Mouse (Mus musculus) mouse embryonic stem cell (cell line): ENCODE results near the gene Prkag1.

ENCODE experiments used
- in situ Hi-C, 2 experiments: fragments of 300-500 bp; cut with MboI; formaldehyde crosslinking; loops; 1 replicate in 1 of 2; 3 replicates in 1 of 2; pipeline ENCODE4 v1.14.3; 2019 to 2020; ENCODE audit warnings: low sequenced_read_pairs in 2 of 2, low pct_unique_long_range_greater_than_20kb in 1 of 2, mixed read lengths in 1 of 2; ENCODE audit not compliant: unreplicated experiment in 1 of 2

The Prkag1 gene

DNA sequence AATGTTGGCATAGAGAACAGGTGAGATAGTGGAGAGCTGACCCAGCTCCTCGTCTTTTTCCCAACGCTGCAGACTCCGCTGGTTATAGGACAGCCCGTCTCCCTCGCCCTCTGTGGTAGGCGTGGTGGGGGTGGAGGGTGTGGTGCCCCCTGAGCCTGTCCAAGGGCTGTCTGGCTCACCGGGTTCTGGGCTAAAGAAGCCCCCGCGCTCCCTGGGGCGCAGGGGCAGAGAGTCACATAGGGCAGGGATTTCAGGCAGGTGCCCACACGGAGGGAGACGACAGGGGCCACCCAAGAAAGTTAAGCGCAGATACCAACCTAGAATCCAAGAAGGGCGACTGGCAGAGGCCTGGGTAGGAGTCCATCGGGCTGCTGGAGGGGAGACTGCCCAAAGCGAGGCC is 22.9 kb upstream of the Prkag1 start:
- in situ Hi-C loops: no loop called here

DNA sequence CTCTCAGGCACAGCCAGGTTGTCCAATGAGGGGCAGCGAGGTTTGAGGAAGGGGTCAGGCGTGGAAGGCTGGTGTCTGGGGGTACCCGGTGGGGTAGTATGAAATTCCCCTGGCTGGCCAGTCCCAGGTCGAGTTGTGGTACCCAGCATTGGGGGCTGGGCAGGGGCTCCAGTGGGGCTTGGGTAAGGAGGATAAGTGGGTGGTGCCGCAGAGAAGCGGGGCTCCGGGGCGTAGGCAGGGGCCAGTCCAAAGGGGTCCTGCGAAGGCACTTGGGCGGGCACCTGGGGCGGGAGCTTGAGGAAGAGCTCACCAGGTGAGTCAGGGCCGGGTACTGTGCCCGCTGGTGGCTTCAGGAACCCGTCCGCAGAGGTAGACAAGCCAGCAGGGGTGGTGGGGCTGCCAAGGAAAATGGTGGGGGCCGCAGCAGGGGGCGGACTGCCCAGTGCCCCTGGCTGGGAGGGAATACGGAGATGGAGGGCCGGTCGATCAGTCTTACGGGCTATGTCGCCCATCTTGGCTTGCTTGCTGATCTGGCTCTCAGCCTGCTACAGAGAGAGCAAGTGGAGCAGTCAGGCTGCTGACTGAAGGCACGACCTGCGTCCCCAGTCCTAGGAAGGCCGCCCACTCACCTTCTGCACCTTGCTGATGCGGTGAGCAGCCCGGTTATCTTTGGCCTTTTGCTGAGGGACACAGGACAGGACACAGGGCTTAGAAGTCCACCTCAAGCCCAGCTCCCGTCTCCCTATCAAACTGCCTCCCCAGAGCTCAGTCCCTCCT is 22.0 kb upstream of the Prkag1 start:
- in situ Hi-C loops: no loop called here

DNA sequence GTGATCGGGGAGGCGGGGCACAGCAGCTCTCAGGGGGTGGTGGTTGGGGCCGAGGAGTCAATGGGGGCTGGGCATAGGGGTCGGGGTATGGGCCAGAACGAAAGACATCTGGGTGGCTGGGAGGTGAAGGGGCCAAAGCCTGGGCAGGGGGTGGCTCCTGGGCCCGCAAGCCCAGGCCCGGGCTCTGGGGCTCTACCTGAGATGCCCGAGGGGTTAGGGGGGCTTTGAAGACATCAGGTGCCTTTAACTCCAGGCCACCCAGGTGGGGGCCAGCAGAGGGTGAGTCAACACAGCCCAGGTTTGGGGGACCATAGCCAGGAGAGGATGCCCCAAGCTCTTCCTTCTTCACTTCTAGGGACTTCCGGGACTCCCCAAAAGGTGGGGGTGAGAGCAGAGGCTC is 21.4 kb upstream of the Prkag1 start:
- in situ Hi-C loops: no loop called here

DNA sequence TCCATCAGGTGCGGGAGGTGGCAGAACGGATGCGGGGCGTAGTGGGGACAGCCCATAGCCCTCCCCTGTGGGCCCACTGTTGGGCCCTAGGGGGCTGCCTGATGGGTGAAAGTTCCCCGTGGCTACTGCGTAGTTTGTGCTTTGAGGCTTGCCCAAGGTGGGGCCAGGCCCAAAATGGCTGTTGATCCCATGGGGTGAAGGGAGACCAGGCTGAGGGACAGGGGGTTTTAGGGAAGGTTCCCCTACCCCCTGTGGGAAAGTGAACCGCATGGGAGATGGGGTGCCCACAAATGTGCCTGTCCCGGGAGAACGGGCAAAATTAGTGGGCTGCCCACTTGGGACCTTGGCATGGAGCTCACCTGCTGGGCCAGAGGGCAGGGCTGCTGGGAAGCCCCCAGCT is 20.8 kb upstream of the Prkag1 start:
- in situ Hi-C loops: no loop called here

DNA sequence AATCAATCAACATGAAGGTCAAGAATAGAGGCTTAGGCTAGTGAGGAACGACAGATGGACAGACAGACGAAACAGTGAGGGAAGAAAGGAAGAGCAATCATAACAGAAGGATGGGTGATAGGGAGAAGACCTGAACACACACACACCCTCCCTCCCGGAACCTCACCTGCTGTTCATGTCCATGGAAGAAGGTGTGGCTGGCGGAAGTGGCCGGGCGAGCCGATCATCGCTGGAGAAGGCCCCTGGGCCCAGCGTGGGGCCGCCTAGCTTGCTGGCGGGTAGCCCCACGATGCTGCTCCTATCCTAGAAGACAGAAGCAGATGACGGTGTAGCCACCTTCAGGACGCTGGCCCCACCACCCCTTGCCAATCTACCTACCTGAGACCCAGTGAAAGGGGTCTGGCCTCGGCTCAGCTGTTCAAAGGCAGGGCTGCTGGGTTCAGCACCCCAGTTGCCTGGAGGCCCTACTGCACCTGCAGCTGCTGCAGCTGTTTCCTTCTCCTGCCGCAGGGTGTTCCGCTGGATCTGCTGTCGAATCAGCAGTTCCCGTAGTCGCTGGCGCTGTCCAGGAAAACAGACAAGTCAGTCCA is 20.0 kb upstream of the Prkag1 start:
- in situ Hi-C loops: no loop called here

DNA sequence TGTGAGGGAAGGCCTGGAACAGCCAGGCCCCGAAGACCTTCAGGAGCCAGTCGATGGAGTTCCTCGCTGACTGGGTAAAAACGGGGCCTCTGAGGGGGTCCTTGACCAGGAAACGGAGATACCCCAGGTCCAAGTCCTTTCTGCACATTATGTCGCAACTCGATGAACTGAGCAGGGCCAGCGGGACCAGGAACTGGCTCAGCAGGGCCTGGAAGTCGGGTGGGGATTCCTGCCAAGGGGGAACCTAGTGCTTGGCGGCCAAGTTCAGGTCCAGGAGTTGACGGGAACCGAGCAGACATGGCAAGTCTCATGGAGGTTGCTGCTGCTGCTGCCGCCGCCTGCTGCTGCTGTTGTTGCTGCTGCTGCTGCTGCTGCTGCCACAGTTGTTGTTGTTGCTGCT is 19.3 kb upstream of the Prkag1 start:
- in situ Hi-C loops: no loop called here

DNA sequence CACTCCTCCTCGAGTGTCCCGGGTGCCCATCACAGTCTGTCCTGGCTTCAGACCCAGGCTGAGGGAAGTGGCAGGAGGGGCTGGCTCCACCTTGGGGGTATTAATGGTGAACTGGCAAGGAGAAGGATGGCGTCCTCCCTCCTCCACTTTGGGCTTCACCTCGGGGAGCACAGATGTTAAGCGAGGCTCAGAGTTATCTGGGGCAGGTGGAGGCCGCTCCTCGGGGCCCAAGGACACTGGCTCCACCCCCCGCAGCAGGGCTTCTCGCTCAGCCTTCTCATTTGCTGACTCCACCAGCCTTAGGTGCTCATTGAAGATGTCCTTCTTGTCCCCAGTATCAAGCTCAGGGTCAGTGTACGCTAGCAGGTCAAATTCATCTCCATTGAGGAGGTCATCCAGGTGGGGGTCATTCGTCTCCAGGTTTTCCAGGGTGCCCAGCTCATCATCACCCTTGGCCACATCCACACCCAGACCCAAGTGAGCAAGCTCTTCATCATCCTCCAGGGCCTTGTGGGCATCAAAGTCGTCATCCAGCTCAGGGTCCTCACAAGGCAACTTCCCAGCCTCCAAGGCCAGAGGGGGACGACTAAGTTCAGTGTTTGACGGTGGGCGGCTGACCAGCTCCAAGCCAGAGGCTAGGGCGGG is 18.8 kb upstream of the Prkag1 start:
- in situ Hi-C loops: no loop called here

DNA sequence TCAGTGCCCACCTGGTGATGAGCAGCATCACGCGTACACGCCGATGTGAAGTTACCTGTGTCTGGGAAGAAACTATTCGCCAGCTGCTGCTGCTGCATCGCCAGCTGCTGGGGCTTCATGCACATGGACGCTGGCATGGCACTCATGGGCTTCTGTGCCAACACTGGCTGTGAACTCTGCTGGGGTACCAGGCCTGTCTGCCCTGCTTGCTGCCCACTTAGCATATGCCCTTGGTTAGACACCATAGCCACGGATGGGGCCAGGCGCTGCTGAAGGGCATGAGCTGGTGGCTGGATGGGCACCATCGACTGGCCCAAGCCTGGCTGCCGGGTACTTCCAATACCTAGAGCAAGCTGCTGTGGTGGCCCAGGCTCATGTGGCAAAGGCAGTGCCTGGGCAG is 17.8 kb upstream of the Prkag1 start:
- in situ Hi-C loops: no loop called here

DNA sequence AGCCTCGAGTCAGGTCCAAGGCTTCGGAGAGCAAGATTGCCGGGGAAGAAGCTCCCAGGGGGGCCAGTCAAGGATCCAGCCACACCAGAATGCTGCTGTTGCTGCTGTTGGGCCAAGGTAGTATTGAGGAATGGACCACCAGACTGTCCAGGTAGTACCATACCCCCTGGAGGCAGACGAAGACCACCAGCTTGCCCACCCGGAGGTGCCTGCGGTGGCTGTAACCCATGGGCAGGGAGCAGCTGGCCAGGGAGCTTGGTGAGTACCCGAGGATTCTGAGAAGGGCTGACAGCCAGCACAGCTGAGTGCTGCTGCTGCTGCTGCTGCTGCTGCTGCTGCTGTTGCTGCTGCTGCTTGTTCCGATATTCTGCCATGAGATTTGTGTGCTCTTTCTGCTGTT is 14.8 kb upstream of the Prkag1 start:
- in situ Hi-C loops: no loop called here

DNA sequence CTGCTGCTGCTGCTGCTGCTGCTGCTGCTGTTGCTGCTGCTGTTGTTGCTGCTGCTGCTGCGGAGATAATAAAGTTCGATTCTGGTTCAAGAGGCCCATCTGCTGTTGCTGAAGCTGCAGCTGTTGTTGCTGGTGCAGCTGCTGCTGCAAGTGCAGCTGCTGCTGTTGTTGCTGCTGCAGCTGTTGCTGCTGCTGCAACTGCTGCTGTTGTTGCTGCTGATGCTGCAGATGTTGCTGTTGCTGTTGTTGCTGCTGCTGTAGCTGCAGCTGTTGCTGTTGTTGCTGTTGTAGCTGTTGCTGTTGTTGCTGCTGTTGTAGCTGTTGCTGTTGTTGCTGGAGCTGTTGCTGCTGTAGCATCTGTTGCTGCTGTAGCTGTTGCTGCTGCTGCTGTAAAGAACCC is 13.8 kb upstream of the Prkag1 start:
- in situ Hi-C loops: no loop called here

DNA sequence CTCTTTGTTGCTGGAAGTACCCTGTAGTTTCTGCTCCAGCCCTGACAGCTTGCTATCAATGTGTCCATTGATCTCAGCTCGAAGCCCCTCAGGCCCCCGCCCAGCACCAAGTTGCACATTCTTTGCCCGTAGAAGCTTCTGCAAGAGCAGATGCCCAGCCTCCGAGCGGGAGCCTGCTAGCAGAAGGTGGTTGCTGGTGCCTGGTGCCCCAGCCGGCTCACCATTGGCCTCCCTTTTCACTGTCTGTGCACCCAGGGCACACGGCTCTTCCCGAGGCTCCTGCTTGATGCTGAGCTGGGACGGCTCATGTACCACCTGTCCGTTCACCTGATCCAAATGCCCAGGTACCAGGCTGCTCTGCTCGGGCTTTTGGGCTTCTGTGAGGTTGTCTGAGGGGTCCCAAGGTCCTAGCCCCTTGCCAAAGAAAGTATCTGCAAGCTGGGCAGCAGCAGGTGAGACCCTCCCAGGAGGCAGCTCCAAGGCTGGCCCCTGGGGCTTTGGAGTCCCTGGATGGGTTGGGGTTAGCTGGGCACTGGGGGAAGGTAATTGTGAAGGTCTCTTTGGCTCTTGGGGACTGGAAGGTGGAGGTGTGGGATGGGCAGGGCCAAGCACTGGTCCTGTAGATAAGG is 12.4 kb upstream of the Prkag1 start:
- in situ Hi-C loops: no loop called here

DNA sequence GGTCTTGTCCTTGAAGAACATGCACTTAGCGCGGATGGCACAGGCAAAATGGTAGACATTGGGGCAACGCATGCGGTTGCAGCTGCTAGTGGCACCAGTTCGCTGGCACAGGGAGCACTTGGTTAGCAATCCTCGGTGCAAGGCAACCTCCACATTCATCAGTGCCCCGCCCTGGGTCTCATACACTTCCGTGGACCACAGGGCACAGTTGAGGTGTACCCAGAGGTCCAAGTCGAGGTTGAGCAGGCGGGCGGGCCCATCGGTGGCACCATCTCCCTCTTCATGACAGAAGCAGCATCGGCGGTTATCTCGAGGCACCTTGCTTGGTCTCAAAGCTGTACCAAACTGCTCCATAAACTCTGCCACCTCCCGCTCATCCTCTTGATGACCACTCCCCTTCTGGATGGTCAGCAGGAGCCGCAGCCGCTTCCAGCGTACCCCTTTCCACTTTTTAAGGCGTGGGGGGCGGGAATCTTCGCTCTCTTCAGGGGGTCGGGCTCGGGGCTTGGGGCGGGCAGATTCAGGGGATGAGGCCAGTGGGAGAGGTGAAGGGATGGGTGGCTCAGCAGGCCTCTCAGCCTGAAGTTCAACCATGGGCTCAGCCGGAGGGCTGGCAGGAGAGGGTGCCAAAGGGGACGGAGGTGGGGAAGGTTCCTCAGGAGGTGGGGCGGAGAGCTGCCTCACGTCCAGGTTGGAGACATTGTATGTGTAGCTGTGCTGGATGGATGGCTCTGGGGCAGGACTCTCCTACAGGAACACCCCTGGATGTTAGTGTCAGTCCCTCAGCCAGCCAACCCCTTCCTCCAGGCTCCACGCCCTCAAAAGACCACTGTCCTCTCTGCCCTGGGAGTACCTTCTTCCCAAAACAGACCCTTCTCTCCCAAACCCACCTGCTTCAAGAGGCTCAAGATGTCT is 8.6 kb upstream of the Prkag1 start:
- in situ Hi-C loops: no loop called here

DNA sequence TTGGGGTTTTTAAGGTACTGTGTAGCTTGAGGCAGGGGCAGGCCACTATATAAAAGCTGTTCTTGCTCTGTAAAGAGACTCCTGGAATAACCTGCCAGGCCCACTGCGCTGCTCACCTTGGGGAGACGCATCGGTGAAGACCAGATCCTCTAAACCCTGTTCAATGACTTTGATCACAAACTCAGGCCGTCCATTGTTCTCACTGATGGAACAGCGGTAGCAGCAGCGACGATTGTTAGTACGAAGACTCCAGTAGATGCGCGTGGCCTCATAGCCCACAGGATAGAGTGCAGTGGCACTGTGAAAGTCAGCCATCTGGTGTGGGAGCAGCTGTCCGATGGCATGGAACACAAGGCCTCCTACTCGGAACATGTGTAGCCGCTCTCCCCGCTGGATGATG is 7.8 kb upstream of the Prkag1 start:
- in situ Hi-C loops: no loop called here

DNA sequence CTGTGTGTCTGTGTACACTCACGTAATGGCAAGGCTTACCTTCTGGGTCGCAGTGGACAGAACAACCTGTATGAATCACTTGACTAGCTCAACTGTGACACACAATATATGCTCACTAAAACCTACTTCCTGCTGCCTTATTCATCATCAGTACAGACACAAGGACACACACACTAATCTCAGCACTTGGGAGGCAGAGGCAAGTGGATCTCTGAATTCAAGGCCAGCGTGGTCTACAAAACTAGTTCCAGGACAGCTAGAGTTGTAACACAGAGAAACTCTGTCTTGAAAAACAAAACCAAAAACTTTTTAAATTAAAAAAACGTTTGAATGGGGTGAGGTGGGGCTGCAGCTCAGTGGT is 6.4 kb upstream of the Prkag1 start:
- in situ Hi-C loops: no loop called here

DNA sequence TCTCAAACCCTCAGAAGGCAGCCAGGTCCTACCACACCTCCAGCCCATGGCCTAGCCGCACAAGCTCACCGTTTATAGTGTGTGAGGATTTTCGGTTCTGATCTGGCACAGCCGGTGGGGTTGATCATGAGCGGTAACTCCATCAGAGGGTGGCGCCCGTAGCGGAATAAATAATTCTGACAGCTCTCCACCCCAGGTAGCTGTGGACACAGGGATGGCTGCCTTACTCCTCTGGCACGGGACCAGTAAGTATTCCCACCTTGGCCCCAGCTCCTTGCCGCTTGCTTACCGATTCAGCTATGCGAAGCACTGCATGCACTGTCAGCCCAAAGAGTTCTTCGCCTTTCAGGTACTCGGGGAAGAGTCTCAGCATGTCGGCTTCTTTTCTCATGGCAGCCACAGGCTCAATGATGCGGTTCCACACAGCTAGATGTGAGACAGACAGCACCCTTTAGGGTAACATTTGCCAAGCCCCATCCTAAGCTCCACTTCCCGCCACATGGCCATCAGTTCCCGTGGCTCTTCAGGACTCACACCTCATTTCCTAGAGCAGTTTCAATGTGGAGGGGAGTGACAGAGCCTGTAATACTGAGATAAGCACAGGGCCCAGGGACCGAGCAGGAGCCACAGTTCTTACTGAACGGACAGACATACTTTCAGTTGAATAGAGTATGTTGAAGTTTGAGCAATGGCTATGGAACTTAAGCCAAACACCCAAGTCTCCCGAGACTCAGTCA is 5.9 kb upstream of the Prkag1 start:
- in situ Hi-C loops: no loop called here

DNA sequence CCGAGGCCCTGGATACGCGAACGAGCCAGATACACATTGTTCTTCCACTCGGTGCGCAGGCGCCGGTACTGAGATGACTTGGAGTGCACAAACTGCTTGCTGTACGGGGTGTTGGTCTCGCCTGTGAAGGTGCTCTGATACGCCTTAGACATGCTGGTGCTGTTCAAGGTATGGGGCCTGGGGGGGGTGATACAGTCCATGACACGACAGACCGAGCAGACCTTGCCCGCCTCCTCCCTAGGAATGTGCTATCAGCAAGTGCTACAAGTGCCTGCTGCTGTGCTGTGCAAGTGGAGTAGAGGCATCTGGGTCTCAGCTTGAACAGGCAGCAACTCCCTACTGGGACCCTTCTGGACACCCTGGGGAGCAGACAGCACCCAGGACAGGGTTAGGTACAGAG is 4.0 kb upstream of the Prkag1 start:
- in situ Hi-C loops: no loop called here

DNA sequence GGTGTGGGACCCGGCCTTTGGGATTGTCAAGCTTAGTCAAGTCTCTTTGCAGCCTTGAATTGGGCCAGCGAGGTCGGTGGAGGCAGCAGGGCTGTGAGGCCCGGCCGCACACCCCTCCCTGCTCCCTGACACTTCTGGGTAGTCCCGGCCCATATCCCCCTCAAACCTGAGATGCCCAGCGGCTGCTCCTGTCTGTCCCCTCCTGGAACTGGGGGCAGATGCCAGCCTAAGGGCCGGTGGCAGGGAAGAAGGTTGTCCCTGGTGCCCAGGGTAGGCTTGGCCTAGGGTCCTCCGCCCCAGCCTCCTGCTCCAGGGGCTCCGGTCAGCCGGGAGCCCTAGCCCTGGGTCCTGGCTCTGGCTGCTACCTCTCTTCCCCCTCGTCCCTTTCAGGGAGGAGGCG is 2.7 kb upstream of the Prkag1 start:
- in situ Hi-C loops: no loop called here

DNA sequence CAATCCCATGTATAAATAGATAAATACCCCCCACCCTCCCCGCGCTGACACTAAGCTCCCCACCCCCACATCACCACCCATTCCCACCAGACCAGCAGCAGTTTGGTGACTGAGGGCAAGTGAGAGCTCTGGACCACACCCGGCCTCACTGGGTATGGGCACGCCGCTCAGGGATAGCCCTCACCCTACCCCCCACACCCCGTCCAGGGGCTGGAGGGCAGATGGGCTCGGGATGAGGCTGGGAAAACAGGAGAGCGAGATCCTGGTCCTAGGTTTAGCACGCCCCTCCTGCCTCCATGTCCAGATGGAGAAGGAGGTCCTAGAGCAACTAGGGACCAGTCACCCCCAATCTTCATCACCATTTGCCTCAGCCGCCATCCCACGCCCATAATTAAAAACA is 2.0 kb upstream of the Prkag1 start:
- in situ Hi-C loops: no loop called here
